Mouse (Mus musculus): ENCODE data around the gene Lbx1. TPM values are rescaled to one million over a fixed set of nuclear protein-coding genes. Genes with fewer than 3 reads are reported as not detected.

The Lbx1 gene
- total RNA-seq (2022): not detected

DNA sequence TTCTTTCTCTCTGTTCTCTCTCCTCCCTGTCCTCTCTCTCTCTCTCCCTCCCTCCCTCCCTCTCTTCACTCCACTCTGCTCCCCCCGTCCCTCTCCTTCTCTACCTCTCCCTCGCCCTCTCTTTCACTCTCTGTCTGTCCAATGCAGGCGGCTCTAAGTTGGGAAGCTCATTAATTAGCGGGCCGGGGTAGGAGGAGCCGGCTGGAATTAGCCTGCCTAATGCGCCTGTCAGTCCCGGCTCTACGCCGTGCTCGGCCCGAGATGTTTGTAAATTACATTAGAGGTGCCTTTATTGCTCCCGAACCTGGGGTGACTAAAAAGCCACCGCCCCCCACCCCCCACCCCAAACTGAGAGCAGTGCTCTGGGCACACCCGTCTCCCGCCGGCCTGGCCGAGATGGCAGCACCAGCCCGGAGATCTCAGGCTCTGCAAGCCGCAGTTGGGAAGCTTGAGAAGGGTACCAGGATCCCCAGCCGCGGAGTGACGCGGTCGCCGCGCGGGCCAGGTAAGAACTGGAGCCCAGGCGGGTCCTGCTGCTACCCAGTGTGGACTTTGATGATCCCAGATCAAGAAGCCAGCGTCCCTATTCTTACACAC is at the start of gene Lbx1:
Gene Lbx1, minus strand, starts transcription at position 47 of the 597 bp plus-strand sequence.
- no peak for DNase-seq

DNA sequence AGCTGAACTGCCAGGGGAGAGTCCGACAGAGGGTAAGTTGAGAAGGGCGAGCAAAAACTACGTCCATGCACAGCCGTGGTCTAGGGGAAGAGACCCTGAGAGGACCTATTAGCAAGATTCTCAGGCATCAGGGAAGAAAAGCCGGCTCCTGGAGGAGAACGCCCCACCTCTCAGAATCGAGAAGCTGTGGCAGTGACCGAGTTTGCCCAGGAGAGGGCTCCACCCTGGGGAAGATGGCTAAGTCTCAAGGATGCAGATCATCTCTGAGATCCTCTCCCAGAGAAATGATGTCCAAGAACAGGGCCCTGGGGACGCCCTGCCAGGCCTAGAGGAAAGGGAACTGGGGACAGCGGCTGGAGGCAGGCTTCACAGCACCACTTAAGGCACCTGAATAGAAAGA is 47.7 kb upstream of the Lbx1 start:
- no peak for DNase-seq

DNA sequence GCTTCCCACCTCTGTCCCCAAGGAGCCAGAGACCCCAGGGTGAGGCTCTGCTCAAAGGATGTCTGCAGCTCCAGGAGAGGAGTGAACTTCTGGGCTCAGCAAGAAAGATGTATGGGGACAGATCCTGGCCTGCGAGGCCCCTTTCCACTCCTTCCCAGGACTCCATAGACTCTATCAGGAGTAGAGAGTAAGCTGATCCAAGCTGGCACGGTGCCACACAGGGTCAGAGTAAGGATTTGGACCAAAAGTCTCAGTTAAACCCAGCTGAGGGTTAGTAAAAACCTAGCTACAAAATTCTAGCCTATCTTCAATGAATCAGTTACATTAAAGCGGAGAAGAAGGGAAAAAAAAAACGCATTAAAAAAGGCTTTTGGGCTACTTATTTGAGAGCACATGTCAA is 40.6 kb upstream of the Lbx1 start:
- no peak for DNase-seq

DNA sequence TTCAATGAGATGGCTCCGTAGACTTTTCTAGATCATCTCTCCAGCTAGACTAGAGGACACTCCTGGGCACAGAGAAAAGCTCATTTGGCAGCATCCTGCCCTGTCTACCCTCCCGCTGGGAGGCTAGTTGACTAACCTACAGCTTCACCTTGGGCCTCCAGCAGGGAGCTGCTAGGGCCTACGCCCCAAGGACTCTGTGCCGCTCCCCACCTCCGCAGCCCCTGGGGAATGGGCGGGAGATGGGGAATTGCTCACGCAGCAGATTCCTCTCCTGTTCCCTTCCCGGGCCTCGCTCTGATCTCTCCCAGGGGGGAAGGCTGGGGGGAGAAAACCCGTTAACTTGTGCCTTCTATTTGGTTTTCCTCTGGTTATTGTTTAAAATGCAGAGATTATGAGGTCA is 36.4 kb upstream of the Lbx1 start:
- DNase-seq: no peak

DNA sequence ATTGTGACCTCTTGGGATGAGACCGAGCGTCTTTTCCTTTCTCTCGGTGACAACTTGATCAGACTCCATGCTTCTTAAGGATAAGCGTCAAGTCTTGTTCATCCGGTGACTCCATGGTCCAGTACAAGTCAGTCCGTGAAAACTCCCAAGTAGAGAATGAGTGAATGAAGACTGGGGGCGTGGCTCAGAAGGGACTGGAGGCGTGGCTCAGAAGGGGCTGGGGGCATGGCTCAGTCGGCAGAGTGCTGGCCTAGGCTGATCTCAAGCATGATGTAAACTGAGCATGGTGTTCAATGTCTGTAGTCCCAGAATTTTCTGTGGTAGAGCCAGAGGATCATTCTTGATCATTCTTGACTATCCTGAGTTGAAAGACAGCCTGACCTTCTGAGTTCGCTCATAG is 27.4 kb upstream of the Lbx1 start:
- DNase-seq: no peak

DNA sequence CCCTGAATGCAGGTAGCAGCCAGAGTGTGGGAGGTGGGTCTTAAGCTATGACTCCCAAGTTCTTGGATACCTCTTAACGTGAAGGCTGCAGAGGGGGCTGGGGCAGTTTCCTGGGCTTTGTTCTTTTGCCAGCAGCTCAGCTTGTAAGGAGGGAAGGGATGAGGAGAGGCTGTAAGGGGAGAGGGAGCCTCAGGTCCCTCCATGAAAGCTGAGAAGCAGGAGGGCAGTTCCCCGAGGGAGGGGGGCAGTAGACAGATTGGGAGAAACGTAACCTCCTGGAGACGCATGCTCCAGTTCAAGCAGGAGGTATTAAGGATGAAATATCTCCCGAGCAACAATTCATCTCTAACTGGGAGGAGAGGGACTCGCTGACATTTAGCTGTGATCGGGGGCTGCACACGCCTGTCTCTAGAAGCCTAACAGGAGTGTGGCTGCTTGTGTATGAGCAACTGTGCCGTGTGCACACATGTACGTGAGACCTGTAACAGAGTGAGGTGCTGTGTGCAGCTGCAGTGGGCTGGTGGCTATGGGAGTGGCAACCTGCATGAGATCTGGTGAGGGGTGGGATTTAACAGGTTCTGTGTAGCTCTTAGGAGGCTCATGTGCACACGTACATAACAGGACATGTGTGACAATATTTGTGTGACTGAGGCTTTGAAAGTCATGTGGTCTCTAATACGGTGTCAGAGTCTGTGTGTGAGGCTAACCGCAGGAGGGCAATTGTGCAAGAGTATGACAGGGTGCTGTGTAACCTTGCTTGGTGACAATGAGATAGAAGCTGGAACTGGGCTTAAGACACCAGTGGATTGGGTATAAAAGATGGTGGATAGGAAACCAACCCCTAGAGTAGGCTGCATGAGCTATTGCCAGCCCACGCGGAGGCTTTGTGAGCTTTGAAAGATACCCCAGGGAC is 22.1 kb upstream of the Lbx1 start:
- DNase-seq: no peak

DNA sequence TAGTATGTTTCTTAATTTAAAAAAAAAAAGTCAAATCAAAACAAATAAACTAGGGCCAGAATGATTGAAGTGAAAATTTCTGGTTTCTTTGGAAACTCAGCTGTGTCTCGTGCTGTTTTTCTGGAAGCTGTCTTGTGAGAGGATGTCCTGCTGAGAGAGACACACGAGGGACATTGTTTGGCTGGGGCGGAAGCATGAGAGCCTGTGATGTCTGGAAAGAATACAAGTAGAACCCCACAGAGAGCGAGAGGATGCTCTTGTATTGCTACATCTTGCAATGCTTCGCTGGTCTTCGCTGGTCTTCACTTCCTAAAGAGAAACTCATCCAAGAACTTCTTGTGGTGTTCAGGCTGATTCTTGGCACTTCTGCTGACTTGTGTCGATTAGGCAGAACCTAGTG is 19.2 kb upstream of the Lbx1 start:
- DNase-seq: no peak

DNA sequence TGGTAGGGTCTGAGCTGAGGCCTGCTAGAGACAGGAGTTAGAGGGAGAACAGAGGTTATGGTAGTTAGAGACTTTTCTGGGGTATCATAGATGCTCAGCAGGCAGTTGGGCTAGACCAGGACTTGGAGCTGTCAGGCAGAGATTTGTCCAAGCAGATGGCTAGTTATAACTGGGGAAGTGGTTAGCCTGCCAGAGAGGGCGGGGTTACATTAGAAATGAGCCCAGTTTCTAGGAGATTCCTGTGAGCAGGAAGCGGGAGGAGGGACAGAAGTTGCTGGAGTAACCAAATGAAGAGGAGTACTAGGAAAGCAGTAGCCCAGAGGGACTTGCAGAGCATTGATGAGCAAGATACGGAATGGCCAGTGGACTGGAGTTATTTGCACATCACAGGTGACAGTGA is 16.8 kb upstream of the Lbx1 start:
- no peak for DNase-seq

DNA sequence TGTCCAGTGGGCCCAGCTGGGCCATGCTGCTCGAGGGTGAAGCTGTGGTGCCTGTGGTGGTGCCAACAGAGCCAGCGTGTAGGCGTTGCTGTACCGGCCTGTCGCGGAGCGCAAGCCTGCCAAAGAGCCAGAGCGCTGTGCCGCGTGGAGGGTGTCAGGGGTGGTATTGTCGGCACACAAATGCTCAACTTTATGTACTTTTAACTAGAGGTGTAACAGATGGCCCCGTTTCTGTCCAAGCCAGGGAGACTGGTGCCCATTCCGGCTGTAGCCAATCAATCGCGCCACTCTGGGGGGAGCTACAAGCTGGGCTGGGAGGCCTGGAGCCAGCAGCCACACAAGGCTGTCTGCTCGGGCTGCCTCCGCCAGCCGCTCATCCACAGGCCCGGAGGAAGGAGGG is 13.1 kb upstream of the Lbx1 start:
- no peak for DNase-seq

DNA sequence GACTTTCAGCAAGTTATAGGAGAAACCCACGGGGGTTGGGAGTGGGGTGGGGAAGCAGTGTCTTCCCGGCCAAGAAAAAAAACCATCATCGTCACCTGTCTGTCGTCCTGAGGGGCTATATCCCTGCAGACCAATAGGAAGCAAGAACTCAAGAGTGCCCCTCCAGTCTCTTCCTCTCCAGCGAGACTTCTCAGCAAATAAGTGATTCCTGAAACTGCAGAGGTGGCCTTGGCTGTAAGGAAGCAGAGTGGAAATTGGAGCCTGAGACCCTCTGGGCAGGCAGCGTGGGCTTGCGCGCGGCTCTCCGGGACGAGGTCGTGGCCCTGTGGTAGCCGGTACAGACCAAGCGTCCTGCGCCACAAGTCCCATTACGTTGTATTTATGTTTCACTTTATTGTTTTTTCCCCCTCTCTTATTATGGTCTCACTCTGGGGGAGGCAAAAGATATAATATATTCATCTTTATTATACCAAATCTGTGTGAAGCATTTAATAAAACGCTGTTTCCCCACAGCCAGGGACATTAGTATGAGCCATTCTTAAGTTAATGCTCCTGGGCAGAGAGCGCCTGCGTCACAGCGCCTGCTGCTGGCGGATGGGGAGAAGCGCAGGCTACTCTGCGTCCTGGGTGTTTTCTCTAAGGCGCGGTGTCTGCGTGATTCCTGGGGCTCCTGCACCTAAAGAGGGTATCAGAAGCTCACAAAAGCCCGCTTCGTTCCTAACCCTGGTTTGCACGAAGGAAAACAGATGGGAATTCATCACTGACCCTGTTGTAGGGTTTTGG is 8.5 kb upstream of the Lbx1 start:
- DNase-seq: no peak

DNA sequence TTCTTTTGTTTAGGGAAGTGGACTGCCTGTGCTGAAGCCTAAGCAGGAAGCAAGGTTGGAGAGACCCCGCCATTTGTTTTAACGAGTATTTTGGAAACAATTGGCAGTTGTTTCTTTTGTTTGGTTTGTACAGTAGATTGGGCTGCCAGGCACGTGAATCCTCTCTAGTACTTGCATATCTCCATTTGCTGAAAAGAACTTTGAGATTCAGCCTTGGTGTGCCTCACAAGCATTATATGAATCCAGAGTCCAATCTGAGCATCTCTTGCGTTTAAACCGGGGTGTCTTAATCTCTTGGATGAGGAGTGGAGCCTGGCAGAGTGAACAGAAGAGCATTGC is 7.6 kb upstream of the Lbx1 start:
- DNase-seq: no peak

DNA sequence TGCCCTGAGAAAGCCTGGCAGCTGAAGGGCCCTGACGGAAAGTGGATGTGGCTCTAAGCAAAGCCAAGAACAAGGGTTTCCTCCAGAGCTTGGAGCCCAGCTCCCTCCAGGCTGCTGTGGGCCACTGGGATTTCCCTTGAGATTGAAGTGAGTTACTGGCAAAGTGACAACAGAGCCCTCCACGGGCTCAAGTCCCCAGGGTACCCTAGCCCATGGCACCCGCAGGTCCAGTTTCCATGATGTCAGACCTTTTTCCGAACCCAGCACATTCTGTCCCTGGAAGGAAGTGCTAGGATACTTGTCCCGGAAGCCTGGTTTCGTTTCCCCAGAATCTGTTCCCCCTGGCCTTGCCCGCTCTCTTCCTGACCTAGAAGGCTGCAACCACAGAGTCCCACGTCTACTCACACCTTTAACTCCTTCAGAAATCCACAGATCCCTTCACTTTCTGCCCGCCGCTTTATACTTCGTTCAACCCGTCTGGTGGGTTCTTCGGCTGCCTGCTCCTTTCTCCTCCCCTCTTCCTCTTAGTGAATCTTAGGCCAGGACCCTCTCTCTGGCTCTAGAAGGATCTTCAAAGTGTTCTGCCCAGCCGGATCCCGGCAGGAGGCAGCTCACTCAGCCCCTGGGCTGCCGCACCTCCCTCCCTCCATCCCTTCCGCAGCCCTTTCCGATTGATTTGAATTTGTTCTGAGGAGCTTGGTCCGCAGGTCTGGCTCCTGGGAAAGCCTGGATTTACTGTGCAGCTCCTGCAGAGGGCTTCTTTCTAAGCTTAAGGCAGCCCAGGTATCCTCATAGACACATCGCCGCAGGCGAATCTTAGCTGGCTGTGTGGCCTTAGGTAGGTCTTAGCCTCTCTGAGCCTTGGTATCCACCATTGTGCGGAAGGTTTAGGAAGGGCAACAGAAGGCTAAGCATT is 7.0 kb upstream of the Lbx1 start:
- DNase-seq: no peak

DNA sequence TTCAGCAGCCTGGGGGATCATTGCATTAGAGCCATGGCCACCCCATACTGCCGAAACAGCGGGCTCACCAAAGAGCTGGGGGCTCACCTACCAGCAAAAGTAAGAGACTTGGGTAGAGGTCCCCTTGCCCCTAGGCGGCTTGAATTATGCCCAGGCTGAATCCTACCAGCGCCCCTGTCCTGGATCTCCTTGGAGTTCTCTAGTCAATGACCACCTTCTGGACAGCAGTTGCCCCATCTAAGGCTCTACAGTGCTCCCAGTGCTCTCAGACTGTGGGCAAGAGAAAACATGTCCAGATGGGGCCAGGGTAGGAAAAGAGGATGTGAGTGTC is 6.4 kb upstream of the Lbx1 start:
- no peak for DNase-seq

DNA sequence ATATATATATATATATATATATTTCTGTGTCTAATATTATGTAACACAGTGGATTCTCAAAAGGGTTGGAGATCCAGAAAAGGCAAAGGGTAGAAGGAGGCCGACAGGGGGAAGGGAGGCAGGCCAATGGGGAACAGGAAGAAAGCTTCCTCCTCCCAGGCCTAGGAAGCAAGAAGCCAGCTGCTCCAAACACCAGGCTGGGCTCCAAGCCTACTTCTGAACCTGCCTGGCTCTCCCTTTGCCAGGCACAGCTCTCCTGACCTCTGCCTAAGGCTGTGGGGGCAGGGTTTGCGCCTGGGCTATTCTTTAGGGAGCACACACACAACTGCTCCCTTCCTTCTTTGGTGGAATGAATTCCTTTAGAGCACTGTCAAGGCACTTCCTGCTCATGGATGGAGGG is 4.4 kb upstream of the Lbx1 start:
- DNase-seq: no peak

DNA sequence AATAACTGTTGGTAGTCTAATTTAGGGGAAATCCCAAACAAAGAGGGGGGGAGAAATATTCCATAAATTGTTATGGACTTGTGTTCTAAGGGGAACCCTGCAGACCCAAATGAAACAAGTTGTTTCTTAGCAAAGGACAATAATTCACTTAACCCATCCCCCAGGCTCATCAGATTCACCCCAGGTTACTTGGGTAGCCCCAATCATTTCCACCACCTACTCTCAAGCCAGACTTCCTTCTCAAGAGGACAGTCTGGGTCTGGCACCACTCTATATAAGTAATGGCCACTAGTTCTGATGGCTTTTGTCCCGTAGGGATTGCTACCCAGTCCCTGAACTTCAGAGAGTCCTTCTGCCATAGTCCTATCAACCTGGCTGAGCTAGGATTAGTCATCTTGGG is 3.6 kb upstream of the Lbx1 start:
- DNase-seq: no peak

DNA sequence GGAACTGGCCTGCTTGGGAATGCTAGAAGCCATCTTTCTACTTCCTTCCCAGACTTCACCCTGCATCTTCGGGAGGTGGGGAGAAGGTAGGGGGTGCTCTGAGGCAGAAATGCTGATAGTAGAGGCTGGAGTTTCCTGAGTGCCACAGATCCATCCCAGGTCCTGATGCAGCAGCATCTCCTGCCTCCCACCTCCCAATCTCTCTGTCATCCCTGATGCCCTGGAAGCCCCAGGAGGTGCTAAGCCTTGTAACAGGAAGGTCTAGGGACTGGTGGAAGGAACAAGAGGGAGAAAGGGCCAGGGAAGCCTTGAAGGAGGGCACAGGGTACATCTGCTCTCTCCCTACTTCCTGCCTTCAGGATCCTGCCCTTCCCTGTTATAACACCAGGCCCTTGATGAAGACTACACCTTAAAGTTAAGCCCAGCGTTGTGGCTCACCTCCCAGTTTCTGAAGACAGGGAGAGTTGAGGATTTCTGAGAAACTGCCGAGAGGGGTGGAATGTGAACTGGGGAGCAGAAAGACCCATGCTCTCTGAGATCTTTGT is 2.1 kb upstream of the Lbx1 start:
- DNase-seq: no peak

DNA sequence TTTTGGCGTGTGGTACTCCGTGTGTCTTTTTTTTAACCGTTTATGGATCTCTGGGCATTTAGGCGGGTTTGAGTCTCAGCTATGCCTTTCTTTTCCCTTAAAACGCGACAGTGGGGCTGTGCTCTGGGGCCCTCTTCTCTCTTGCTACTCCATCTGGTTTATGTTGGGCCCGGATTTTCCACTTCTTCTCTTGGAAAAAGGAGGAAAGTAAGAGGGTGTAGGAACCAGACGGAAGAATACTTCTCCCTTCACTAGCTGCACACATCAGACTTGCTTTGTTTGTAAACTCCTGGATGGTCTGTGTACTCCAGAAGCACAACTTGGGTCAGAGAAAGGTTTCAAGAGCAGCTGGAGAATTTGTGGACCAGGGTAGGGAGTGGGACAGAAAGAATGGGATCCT is 1.5 kb upstream of the Lbx1 start:
- no peak for DNase-seq

DNA sequence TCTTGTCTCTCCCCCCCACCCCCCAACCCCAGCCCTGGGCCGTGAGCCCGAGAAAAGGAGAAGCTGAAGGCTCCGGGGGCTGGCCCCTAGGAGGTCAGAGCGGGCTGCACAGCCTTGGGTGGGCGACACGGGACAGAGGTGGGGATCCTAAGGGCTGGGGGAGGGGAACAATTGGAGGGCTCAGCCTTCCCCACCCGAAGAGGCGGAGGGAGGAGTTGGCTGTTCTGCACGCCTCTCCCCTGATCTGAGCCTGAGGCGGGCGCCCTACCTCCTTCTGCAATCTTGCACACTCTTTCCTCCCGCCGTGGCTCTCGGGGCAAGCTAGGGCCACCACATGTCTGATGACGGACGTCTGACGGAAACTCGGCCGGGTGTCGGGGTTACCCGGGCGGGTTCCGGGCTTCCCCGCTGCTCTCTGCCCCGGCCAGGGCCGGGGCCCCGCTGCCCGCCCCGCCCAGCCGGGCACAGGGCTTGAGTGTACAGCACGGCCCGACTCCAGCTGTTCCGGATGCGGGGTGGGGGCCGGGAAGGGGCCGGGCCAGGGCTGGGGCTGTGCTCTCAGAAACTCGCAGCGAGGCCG is 841 bp upstream of the Lbx1 start:
- DNase-seq: no peak

DNA sequence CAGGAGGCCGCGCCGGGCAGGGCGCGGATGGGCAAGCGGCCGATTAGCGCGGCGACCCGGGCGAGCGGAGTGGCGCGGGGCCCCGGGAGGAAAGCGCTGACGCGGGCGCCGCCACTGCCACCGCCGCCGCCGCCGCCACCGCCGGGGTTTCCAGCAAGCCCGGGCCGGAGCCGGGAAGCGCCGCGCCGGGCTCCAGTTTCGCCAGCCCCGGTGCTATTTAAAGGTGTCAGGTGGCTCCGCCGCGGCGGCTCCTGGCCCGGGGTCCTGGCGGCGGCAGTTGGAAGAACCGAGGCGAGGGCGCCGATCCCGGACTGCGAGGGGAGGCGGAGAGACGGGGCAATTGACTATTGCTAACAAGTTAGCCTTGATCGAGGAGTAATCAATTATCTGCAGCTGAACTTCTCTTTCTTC is 276 bp downstream of the Lbx1 start:
- no peak for DNase-seq

DNA sequence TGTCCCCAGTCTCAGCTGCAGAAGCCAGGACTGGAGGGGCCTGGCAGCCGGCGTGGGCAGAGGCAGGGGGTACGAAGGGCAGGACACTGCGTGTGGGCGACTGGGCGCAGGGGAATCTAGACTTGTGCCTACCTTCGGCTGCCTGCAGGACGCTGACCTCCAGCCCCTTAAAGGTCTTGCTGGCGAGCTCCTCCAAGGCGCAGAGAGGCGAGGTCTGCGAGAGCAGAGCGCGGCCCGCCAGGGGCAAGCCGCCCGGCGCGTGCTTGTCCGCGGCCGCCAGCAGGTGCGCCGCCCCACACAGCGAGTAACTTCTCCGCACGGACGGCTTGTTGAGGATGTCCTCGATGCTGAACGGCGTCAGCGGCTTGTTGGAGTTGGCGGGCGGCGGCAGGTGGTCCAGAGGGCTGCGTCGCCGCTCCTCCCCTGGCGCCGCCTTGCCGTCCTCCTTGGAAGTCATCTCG is 811 bp downstream of the Lbx1 start:
- DNase-seq: no peak

DNA sequence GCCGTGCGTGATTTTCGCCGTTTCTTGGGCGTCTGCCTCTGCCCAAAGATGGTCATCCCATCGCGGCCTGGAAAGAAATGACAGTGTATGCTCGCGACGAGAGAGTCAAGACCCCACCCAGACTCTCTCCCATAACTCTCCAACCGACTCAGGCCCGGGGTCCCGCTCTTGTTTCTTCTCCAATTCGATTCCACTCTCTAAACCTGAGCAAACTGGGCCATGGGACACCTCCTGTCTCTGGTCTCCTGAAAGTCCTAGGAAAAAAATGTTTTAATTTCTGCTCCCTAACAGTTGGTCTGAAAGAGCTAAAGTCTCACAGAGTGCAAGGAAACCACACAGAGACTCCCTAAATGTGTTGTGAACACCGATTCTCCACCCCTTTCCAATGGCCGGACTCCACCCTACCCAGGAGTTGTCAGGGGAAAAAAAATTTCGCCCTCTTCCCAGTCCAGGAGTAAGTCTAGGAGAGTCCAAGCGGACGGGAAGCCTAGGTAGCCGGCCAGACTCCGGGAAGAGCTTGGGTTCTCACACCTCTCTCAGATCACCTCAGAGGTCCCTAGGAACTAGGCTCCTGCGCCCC is 1.3 kb downstream of the Lbx1 start:
- DNase-seq: no peak

Data from adrenal gland, adult 8-10 months (tissue).